Mouse (Mus musculus): ENCODE results near the gene Med1.

- TF ChIP-seq CTCF (IDR thresholded peaks at IDR 0.05; ENCODE audit: insufficient read depth, low read depth, low read length) (no peak), POLR2A (IDR thresholded peaks at IDR 0.05; ENCODE audit: insufficient read depth, low read depth, low read length) (no peak)
These were observed 54.2 kb downstream of the Med1 start for GRCm38 (mm10) chr11:98138894-98139293.
